Mouse (Mus musculus): ENCODE data around the gene Cylc1. TPM values are rescaled to one million over a fixed set of nuclear protein-coding genes. Genes with fewer than 3 reads are reported as not detected.

The Cylc1 gene
- total RNA-seq (2021) = not detected
- long read RNA-seq, experiment 1 = 0 reads
- long read RNA-seq, experiment 2 = 0 reads

- DNase-seq = no peak
These were observed at the start of gene Cylc1 for GRCm38 (mm10) chrX:111110118-111110517. Gene Cylc1, plus strand, starts transcription at chrX:111110418.

- DNase-seq = no peak
These were observed 31.5 kb upstream of the Cylc1 start for GRCm38 (mm10) chrX:111078680-111079079.

DNA sequence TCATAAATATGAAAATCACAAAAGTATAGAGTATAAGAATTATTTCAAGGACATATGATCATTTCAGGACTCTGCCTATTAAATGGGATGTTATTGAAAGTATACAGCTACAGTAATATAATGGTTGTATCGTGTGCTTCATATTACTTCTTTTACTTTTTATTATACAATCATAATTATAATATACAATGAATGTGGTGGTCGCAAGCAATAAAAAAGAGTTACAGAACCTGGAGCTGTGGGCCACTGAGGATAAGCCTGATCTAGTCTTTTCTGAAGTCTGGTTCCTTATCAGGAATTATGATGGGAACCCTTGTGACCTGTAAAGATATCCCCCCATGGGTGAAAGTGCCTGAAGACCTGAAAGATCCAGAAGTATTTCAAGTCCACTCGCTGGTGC, 57.8 kb downstream of the Cylc1 start, which contains the start of gene Gm10112:
Gene Gm10112 (plus strand): TSS at position 301 of the 400 bp plus-strand sequence.
- DNase-seq = no peak

Other genes starting within 250 kb of the Cylc1 start
- not detected for gene Gm10112, start 57.9 kb downstream of the Cylc1 start, total RNA-seq (2021)